11 mouse cellular contexts compared by ENCODE assay signal in the genomic region with DNA sequence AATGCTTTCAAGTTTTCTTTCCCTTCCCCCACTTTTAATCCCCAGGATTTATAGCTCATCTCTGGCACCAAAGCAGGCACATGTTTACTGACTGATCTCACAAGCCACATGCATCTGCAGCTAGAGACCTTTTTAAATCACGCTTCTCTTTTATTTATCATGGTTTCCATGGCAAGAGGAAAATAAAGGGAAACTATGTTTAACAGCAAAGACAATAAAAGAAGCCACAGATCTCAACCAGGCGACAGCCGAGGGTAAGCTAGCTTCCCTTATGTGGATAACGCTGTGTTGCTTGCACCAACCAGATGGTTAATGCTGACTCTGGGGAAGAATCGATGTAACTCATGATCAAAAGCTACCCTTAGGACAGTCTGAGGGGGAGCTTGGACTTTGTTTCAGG.
DNase-seq lines count a peak whose midpoint lies in the region; ATAC-seq lines count a peak whose summit lies in the region.
"Had no signal": no experiment of that assay in that cellular context is flagged by ENCODE, and none has a peak within 500 bp of the region (broad histone marks: within the 10 kb centered on the region; RNA-seq: fewer than 3 reads in every experiment).

No protein-coding gene starts in this region.

- H3K4me2 ChIP-seq in limb, embryonic 13.5 days (replicated peaks), result no peak overlapping the region
- H3K4me2 ChIP-seq in forebrain, embryonic 13.5 days, result no peak overlapping the region
- H3K4me2 ChIP-seq: hindbrain, embryonic 15.5 days had no signal

- H3K36me3 ChIP-seq in limb, embryonic 13.5 days, result no peaks in the 10 kb centered on the region
- no peaks in the 10 kb centered on the region for H3K36me3 ChIP-seq in limb, embryonic 10.5 days
- no peaks in the 10 kb centered on the region for H3K36me3 ChIP-seq in forebrain, embryonic 13.5 days (ENCODE audit: poor library complexity, severe bottlenecking)
- H3K36me3 ChIP-seq: hindbrain, embryonic 15.5 days had no signal

- no peak overlapping the region for H3K9ac ChIP-seq in limb, embryonic 13.5 days
- no peak overlapping the region for H3K9ac ChIP-seq in forebrain, embryonic 13.5 days
- H3K9ac ChIP-seq: hindbrain, embryonic 15.5 days had no signal

- 24% methylated on average over 5 of the region's 5 CpGs for WGBS in limb, embryonic 13.5 days
- WGBS in limb, embryonic 10.5 days, result 50% methylated on average over 5 of the region's 5 CpGs
- WGBS in forebrain, embryonic 13.5 days, result 34% methylated on average over 5 of the region's 5 CpGs

- peak; percentile 51; the same call in 1 of the 2 replicates for ATAC-seq in limb, embryonic 13.5 days (ENCODE audit: low FRiP score, low read depth)
- ATAC-seq in forebrain, embryonic 13.5 days, result no peak
- ATAC-seq: forebrain, embryonic 16.5 days had no signal

- no peak for DNase-seq in limb, embryonic 10.5 days (ENCODE audit: low spot score)
- DNase-seq in CD4-positive helper T cell, adult 2 months (ENCODE audit: low read depth, low spot score), result peak; percentile 68
- peak; percentile 56 for DNase-seq in embryo, embryonic 10.5 days (ENCODE audit: low spot score)
- DNase-seq in naive thymus-derived CD4-positive, alpha-beta T cell, adult 2 months (ENCODE audit: low read depth), result peak; percentile 61
- DNase-seq in spleen, adult 12 weeks (ENCODE audit: low spot score), result no peak
- no peak for DNase-seq in spleen, postnatal 4 days (ENCODE audit: low spot score in 2 of 2)
- DNase-seq: kidney, postnatal 14 days had no signal

- H3K4me3 ChIP-seq in limb, embryonic 13.5 days, result no peak overlapping the region
- no peak overlapping the region for H3K4me3 ChIP-seq in limb, embryonic 10.5 days
- no peak overlapping the region for H3K4me3 ChIP-seq in forebrain, embryonic 13.5 days
- H3K4me3 ChIP-seq: hindbrain, embryonic 15.5 days had no signal

- no peak overlapping the region for H3K27ac ChIP-seq in limb, embryonic 13.5 days
- no peak overlapping the region for H3K27ac ChIP-seq in limb, embryonic 10.5 days
- H3K27ac ChIP-seq in forebrain, embryonic 13.5 days, result no peak overlapping the region
- H3K27ac ChIP-seq: hindbrain, embryonic 15.5 days had no signal

- H3K4me1 ChIP-seq in limb, embryonic 13.5 days, result peaks cover 15% of the 10 kb centered on the region
- H3K4me1 ChIP-seq in limb, embryonic 10.5 days, result peaks cover 9% of the 10 kb centered on the region
- peaks cover 5% of the 10 kb centered on the region; the same call in 1 of the 2 replicates for H3K4me1 ChIP-seq in forebrain, embryonic 13.5 days
- H3K4me1 ChIP-seq: hindbrain, embryonic 15.5 days had no signal

- H3K27me3 ChIP-seq in limb, embryonic 13.5 days, result no peaks in the 10 kb centered on the region
- H3K27me3 ChIP-seq in limb, embryonic 10.5 days (ENCODE audit: low read depth, poor library complexity, severe bottlenecking), result no peaks in the 10 kb centered on the region
- no peaks in the 10 kb centered on the region for H3K27me3 ChIP-seq in forebrain, embryonic 13.5 days
- H3K27me3 ChIP-seq: hindbrain, embryonic 15.5 days had no signal

- H3K9me3 ChIP-seq in limb, embryonic 13.5 days, result no peaks in the 10 kb centered on the region
- no peaks in the 10 kb centered on the region for H3K9me3 ChIP-seq in limb, embryonic 10.5 days (replicated peaks)
- no peaks in the 10 kb centered on the region for H3K9me3 ChIP-seq in forebrain, embryonic 13.5 days (replicated peaks)
- H3K9me3 ChIP-seq: hindbrain, embryonic 15.5 days had no signal

Comparison
In these comparisons a context has a peak if more than half of its experiments do, and no peak if none do; other contexts are left out.
1. DNase-seq: peak in CD4-positive helper T cell, adult 2 months (single experiment), embryo, embryonic 10.5 days (single experiment) and naive thymus-derived CD4-positive, alpha-beta T cell, adult 2 months (single experiment); none in limb, embryonic 10.5 days (single experiment), spleen, adult 12 weeks (single experiment) and spleen, postnatal 4 days (0 of 2).